Mouse (Mus musculus) embryonic facial prominence, embryonic 12.5 days (tissue): ENCODE measurements around the gene Bri3. TPM values are rescaled to one million over a fixed set of nuclear protein-coding genes. Genes with fewer than 3 reads are reported as not detected.
"Not testable (repeated sequence)": the region's sequence is repeated elsewhere in the genome, so short reads cannot be mapped to it uniquely, and the experiment has no call there.

Experiments used
- ATAC-seq: fragments of 200-750 bp; cut with Nextera tagmentation; 2 replicates; pipeline ENCODE4 v1.8.0; 2017; ENCODE audit not compliant: insufficient number of reproducible peaks, insufficient read depth, low FRiP score, low TSS enrichment
- H3K27ac ChIP-seq: fragments of 300-500 bp; sonication (generic); 2 replicates; pipeline ENCODE4 v1.5.1; 2016; ENCODE audit warnings: mild to moderate bottlenecking
- H3K27me3 ChIP-seq: fragments of 300-500 bp; sonication (generic); 2 replicates; pipeline ENCODE4 v1.6.1; 2016; ENCODE audit warnings: mild to moderate bottlenecking, moderate library complexity
- H3K36me3 ChIP-seq: fragments of 300-500 bp; sonication (generic); 2 replicates; pipeline ENCODE4 v1.6.1; 2016; ENCODE audit warnings: mild to moderate bottlenecking
- H3K4me1 ChIP-seq: fragments of 300-500 bp; sonication (generic); 2 replicates; pipeline ENCODE4 v1.6.1; 2016
- H3K4me2 ChIP-seq: fragments of 300-500 bp; sonication (generic); replicated peaks from 2 replicates; pipeline ENCODE4 v1.6.1; 2016; ENCODE audit warnings: mild to moderate bottlenecking, moderate library complexity
- H3K4me3 ChIP-seq: fragments of 300-500 bp; sonication (generic); 2 replicates; pipeline ENCODE4 v1.5.1; 2016; ENCODE audit warnings: mild to moderate bottlenecking
- H3K9ac ChIP-seq: fragments of 300-500 bp; sonication (generic); 2 replicates; pipeline ENCODE4 v1.6.1; 2016; ENCODE audit warnings: mild to moderate bottlenecking, moderate library complexity
- H3K9me3 ChIP-seq: fragments of 300-500 bp; sonication (generic); 2 replicates; pipeline ENCODE4 v1.6.1; 2016; ENCODE audit warnings: mild to moderate bottlenecking, moderate library complexity
- WGBS: fragments of 180-500 bp; shearing (Covaris S2); methylation state at CpG from one replicate; pipeline ENCODE4 v1.1.7; 2016; 5-methylcytosine and 5-hydroxymethylcytosine counted together
- polyA plus RNA-seq: library from polyadenylated mRNA; unstranded; fragments of >200 nt; fragmentation: Nextera tagmentation; extraction: Ambion mirVana; gene quantifications from 2 replicates; pipeline ENCODE4 v1.2.1, GENCODE M21; 2016

The Bri3 gene
- polyA plus RNA-seq, 1 experiment from 2014 or later, result 143 TPM

DNA sequence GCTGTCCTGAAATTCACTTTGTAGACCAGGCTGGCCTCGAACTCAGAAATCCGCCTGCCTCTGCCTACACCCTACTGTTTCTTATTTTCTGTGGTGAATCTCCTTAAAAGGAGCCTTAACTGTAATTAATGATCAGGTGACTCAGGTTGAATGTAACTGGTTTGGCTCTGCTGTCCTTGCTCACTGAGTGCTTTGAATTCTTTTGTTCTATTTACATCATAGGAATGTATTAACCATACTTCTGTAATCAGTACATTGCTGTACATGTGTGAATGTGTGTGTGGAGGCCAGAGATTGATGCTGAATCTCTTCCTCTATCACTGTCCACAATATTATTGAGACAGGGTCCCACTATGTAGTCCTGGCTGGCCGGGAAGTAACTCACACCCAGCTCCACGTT, 64.7 kb downstream of the Bri3 start:
- Histone ChIP-seq H3K27ac (no peak overlapping the region), H3K9me3 (no peaks in the 10 kb centered on the region), H3K4me1 (peaks cover 5% of the 10 kb centered on the region; the same call in 1 of the 2 replicates), H3K4me3 (no peak overlapping the region), H3K36me3 (no peaks in the 10 kb centered on the region), H3K27me3 (no peaks in the 10 kb centered on the region), H3K9ac (no peak overlapping the region), H3K4me2 (no peak overlapping the region)
- no peak for ATAC-seq
- WGBS, result 84% methylated on average over 4 of the region's 4 CpGs

- H3K27ac ChIP-seq, result no peak overlapping the region
- no peaks in the 10 kb centered on the region for H3K9me3 ChIP-seq
- H3K36me3 ChIP-seq, result no peaks in the 10 kb centered on the region
- WGBS, result 75% methylated on average over 7 of the region's 7 CpGs
- no peak overlapping the region for H3K9ac ChIP-seq
- no peak overlapping the region for H3K4me3 ChIP-seq
- no peak for ATAC-seq
- H3K4me1 ChIP-seq, result peaks cover 5% of the 10 kb centered on the region; the same call in 1 of the 2 replicates
- H3K4me2 ChIP-seq, result no peak overlapping the region
- no peaks in the 10 kb centered on the region for H3K27me3 ChIP-seq
Observed at GRCm38 (mm10) chr5:144312183-144312582, 67.9 kb downstream of the Bri3 start.

DNA sequence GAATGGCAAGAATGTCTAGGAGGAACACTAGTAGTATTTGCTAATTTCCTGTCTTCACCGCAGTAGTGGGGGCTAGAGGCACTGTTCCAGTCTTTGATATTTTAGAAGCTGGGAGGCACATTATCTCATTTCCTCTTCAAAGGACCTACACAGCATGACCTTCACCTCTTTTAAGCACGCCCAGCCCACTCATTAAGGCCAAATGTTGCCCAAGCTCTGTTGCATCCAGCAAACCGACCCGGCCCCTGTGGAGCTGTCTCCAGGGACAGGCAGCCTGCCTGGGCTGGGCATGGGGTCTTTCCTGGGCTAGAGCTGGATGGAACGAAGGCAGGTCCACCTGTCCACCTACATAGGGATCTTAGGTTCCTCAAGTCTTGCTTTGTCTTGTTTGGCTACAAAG, 69.1 kb downstream of the Bri3 start:
- H3K4me3 ChIP-seq, result no peak overlapping the region
- H3K36me3 ChIP-seq, result no peaks in the 10 kb centered on the region
- no peak overlapping the region for H3K27ac ChIP-seq
- H3K4me1 ChIP-seq, result peaks cover 5% of the 10 kb centered on the region; the same call in 1 of the 2 replicates
- WGBS, result 7% methylated on average over 5 of the region's 5 CpGs
- no peaks in the 10 kb centered on the region for H3K9me3 ChIP-seq
- ATAC-seq, result no peak
- H3K9ac ChIP-seq, result no peak overlapping the region
- H3K4me2 ChIP-seq, result no peak overlapping the region
- H3K27me3 ChIP-seq, result no peaks in the 10 kb centered on the region

- H3K4me1 ChIP-seq, result peaks cover 5% of the 10 kb centered on the region; the same call in 1 of the 2 replicates
- H3K27ac ChIP-seq, result no peak overlapping the region
- H3K36me3 ChIP-seq, result no peaks in the 10 kb centered on the region
- no peaks in the 10 kb centered on the region for H3K9me3 ChIP-seq
- WGBS, result 80% methylated on average over 12 of the region's 12 CpGs
- ATAC-seq, result no peak
- no peaks in the 10 kb centered on the region for H3K27me3 ChIP-seq
- H3K4me3 ChIP-seq, result no peak overlapping the region
- no peak overlapping the region for H3K9ac ChIP-seq
- no peak overlapping the region for H3K4me2 ChIP-seq
Observed at GRCm38 (mm10) chr5:144314731-144315494, 70.7 kb downstream of the Bri3 start.

DNA sequence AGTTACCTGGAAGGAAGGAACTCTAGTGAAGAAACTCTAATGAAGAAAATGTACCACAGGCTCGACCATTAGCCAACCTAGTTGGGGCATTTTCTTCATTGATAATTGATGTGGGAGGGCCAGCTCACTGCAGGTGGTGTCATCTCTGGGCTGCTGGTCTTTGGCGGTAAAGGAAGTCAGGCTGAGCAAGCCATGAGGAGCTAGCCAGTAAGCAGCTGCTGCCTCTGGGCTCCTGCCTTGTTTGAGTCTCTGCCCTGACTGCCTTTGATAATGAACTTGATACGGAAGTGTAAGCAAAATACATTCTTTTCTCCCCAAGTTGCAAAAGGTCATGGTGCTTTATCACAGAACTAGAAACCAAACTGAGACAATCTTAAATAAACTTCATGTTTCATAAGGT, 72.2 kb downstream of the Bri3 start:
- H3K4me1 ChIP-seq, result peaks cover 5% of the 10 kb centered on the region; the same call in 1 of the 2 replicates
- no peak for ATAC-seq
- no peaks in the 10 kb centered on the region for H3K36me3 ChIP-seq
- 74% methylated on average over 3 of the region's 3 CpGs for WGBS
- H3K27me3 ChIP-seq, result no peaks in the 10 kb centered on the region
- no peak overlapping the region for H3K9ac ChIP-seq
- H3K9me3 ChIP-seq, result no peaks in the 10 kb centered on the region
- H3K4me2 ChIP-seq, result no peak overlapping the region
- H3K4me3 ChIP-seq, result no peak overlapping the region
- no peak overlapping the region for H3K27ac ChIP-seq

GRCm38 (mm10) chr5:144317426-144317825, 73.2 kb downstream of the Bri3 start:
- Histone ChIP-seq H3K27me3 (no peaks in the 10 kb centered on the region), H3K4me3 (no peak overlapping the region), H3K4me2 (no peak overlapping the region), H3K9ac (no peak overlapping the region), H3K4me1 (peaks cover 5% of the 10 kb centered on the region; the same call in 1 of the 2 replicates), H3K36me3 (no peaks in the 10 kb centered on the region), H3K27ac (no peak overlapping the region), H3K9me3 (no peaks in the 10 kb centered on the region)
- WGBS, result 94% methylated on average over 8 of the region's 8 CpGs
- no peak for ATAC-seq

DNA sequence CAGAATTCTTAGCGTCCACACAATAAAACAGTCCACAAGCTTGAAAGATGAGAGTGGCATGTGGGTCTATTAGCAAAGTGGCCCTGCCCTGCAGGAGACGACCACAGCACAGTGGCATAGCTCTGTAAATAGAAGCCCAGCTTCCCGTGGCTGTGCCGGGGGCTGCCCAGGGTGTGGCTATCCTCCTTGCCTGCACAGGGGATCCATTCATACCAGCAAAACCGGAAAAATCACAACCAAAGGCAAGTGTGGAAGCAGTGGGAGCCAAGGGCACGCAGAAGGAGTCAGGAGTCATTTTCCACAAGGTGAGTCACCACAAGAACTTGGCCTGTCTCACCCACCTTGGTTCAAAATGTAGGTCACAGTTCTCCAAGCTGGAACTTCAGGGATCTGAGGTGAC, 74.0 kb downstream of the Bri3 start:
- Histone ChIP-seq H3K4me2 (no peak overlapping the region), H3K4me3 (no peak overlapping the region), H3K9me3 (no peaks in the 10 kb centered on the region), H3K9ac (no peak overlapping the region), H3K27me3 (no peaks in the 10 kb centered on the region), H3K27ac (no peak overlapping the region), H3K36me3 (no peaks in the 10 kb centered on the region), H3K4me1 (peaks cover 4% of the 10 kb centered on the region; the same call in 1 of the 2 replicates)
- WGBS, result 41% methylated on average over 6 of the region's 6 CpGs
- ATAC-seq, result no peak

- no peak overlapping the region for H3K9ac ChIP-seq
- H3K4me2 ChIP-seq, result no peak overlapping the region
- H3K4me1 ChIP-seq, result no peaks in the 10 kb centered on the region; the same call in 1 of the 2 replicates
- H3K27ac ChIP-seq, result no peak overlapping the region
- no peaks in the 10 kb centered on the region for H3K27me3 ChIP-seq
- H3K36me3 ChIP-seq, result no peaks in the 10 kb centered on the region
- ATAC-seq, result no peak
- no peak overlapping the region for H3K4me3 ChIP-seq
- H3K9me3 ChIP-seq, result no peaks in the 10 kb centered on the region
- 82% methylated on average over 7 of the region's 7 CpGs for WGBS
Observed at GRCm38 (mm10) chr5:144321681-144322080, 77.4 kb downstream of the Bri3 start.

DNA sequence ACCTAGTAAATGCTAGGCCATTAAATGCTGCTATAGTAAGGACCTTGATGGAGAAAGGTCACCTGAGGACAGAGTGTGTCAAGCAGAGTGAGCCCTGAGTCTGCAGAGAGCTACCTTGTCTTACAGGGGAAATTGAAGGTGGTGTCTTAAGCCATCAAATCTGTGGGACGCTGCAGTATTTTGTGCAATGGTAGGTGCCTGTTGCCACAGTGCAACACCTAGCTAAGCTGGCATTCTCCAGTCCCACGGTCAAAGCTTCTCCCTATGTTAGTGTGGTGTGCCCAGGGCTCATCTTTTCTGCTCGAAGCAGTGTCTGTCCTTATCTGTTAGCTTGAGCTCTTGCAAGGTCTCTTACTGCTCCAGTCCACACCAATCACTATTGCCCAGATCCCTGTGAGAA, 78.5 kb downstream of the Bri3 start:
- Histone ChIP-seq H3K4me2 (no peak overlapping the region), H3K27ac (no peak overlapping the region), H3K27me3 (no peaks in the 10 kb centered on the region), H3K9ac (no peak overlapping the region), H3K36me3 (no peaks in the 10 kb centered on the region), H3K4me3 (no peak overlapping the region), H3K4me1 (no peaks in the 10 kb centered on the region; the same call in 1 of the 2 replicates), H3K9me3 (no peaks in the 10 kb centered on the region)
- ATAC-seq, result no peak
- WGBS, result 87% methylated on average over 3 of the region's 3 CpGs

DNA sequence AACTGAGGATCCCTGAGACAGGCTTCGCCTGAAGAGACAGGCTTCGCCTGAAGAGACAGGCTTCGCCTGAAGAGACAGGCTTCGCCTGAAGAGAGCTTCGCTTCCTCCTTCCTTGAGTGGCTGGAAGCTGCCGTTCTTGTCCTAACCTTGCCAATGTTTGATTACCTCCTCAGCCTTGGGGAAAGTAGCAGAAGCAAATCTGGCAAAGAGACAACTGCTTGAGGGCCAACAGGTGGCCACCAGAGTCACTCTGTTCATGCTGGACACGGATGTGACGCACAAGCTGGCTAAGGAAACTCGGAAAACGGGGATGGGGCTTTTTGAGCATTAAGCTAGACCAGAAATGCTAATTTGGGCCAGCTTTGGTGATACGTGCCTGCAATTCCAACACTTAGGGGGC, 89.8 kb downstream of the Bri3 start:
- Histone ChIP-seq H3K36me3 (no peaks in the 10 kb centered on the region), H3K27me3 (no peaks in the 10 kb centered on the region), H3K9me3 (no peaks in the 10 kb centered on the region), H3K4me1 (no peaks in the 10 kb centered on the region), H3K4me2 (no peak overlapping the region), H3K4me3 (no peak overlapping the region), H3K9ac (no peak overlapping the region), H3K27ac (no peak overlapping the region)
- 86% methylated on average over 11 of the region's 11 CpGs for WGBS
- no peak for ATAC-seq

DNA sequence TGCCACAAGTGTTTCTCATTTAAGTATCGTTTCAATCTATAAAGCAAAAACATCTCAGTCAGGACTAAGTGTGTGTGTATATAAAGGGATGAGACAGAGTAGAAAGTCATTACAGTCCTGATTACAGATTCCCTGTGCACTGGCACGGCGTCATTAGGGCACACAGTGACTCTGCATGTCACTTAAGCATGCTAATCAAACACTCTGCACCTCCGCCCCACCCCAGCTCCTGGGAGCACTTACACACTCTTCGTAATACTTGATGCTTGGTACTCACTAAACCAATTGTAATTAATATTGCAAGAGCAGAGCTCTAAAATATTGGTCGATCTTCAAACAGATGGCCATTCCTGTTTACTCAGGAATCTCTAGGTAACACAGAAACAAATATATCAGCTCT, 91.1 kb downstream of the Bri3 start:
- not testable (repeated sequence) for H3K27ac ChIP-seq, H3K27me3 ChIP-seq, H3K4me3 ChIP-seq, ATAC-seq, H3K4me2 ChIP-seq, H3K4me1 ChIP-seq, H3K9me3 ChIP-seq, H3K36me3 ChIP-seq, H3K9ac ChIP-seq
- 77% methylated on average over 6 of the region's 6 CpGs for WGBS

- no peak overlapping the region for H3K27ac ChIP-seq
- H3K4me3 ChIP-seq, result no peak overlapping the region
- no peaks in the 10 kb centered on the region for H3K27me3 ChIP-seq
- no peak overlapping the region for H3K4me2 ChIP-seq
- no peaks in the 10 kb centered on the region for H3K9me3 ChIP-seq
- ATAC-seq, result no peak
- no peaks in the 10 kb centered on the region for H3K4me1 ChIP-seq
- no peak overlapping the region for H3K9ac ChIP-seq
- no peaks in the 10 kb centered on the region for H3K36me3 ChIP-seq
- WGBS, result 46% methylated on average over 1 of the region's 1 CpGs
Observed at GRCm38 (mm10) chr5:144338787-144339186, 94.5 kb downstream of the Bri3 start.
